Mouse (Mus musculus) forebrain, embryonic 10.5 days (tissue): ENCODE measurements around the gene Akp3. TPM values are rescaled to one million over a fixed set of nuclear protein-coding genes. Genes with fewer than 3 reads are reported as not detected.

ENCODE experiments used
- DNase-seq: peaks from one replicate; pipeline ENCODE4 v3.0.0-alpha.2; 2017; ENCODE audit warnings: low spot score; ENCODE audit errors: extremely low spot score
- H3K27ac ChIP-seq: fragments of 300-500 bp; sonication (generic); 2 replicates; pipeline ENCODE4 v1.5.1; 2016; ENCODE audit warnings: mild to moderate bottlenecking
- H3K27me3 ChIP-seq: fragments of 300-500 bp; sonication (generic); 2 replicates; pipeline ENCODE4 v1.6.1; 2016; ENCODE audit warnings: mild to moderate bottlenecking; ENCODE audit not compliant: poor library complexity, severe bottlenecking
- H3K36me3 ChIP-seq: fragments of 300-500 bp; sonication (generic); replicated peaks from 2 replicates; pipeline ENCODE4 v1.6.1; 2016; ENCODE audit warnings: mild to moderate bottlenecking, moderate library complexity
- H3K4me1 ChIP-seq: fragments of 300-500 bp; sonication (generic); 2 replicates; pipeline ENCODE4 v1.6.1; 2016
- H3K4me3 ChIP-seq: fragments of 300-500 bp; sonication (generic); 2 replicates; pipeline ENCODE4 v1.5.1; 2016; ENCODE audit warnings: mild to moderate bottlenecking, moderate library complexity
- H3K9me3 ChIP-seq: fragments of 300-500 bp; sonication (generic); 2 replicates; pipeline ENCODE4 v1.6.1; 2016; ENCODE audit warnings: mild to moderate bottlenecking, moderate library complexity
- WGBS: fragments of 180-500 bp; shearing (Covaris S2); methylation state at CpG from one replicate; pipeline ENCODE4 v1.1.7; 2016; 5-methylcytosine and 5-hydroxymethylcytosine counted together
- polyA plus RNA-seq: library from polyadenylated mRNA; unstranded; fragments of >200 nt; fragmentation: Nextera tagmentation; extraction: Ambion mirVana; gene quantifications from 2 replicates; pipeline ENCODE4 v1.2.1, GENCODE M21; 2016

Akp3 gene
- polyA plus RNA-seq, 1 experiment from 2014 or later = not detected

GRCm38 (mm10) chr1:87114784-87115183 is 10.0 kb upstream of the Akp3 start:
- no peak overlapping the region for H3K27ac ChIP-seq
- H3K36me3 ChIP-seq = no peaks in the 10 kb centered on the region
- no peaks in the 10 kb centered on the region for H3K4me1 ChIP-seq
- DNase-seq = no peak
- H3K4me3 ChIP-seq = no peak overlapping the region
- H3K27me3 ChIP-seq = no peaks in the 10 kb centered on the region
- WGBS = 84% methylated on average over 1 of the region's 1 CpGs
- H3K9me3 ChIP-seq = no peaks in the 10 kb centered on the region

DNA sequence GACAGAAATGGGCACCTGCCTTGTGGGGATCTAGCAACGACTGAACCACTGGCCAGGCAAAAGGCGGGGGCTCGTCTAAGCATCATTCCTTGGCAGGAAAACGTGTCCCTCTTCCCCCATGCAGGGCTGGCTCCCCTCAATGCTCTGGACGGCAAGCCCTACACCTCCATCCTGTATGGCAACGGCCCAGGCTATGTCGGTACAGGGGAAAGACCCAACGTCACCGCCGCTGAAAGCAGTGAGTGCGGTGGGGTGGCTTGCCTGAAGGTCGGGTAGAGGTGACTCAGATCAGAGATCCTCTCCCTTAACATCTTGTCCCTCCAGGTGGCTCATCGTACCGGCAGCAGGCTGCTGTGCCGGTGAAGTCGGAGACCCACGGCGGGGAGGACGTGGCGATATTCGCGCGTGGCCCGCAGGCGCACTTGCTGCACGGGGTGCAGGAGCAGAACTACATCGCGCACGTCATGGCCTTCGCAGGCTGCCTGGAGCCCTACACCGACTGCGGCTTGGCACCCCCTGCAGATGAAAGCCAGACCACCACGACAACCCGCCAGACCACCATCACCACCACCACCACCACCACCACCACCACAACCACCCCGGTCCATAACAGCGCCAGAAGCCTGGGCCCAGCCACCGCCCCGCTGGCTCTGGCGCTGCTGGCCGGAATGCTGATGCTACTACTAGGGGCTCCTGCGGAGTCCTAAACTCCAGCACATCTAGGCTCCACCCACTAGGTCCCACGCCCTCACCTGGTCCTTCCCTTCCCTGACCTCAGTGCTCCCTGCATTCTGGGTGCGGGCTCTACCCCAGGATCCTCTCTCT is 2.6 kb downstream of the Akp3 start:
- H3K4me3 ChIP-seq = peak overlapping the region; percentile 37
- no peaks in the 10 kb centered on the region for H3K9me3 ChIP-seq
- no peak overlapping the region for H3K27ac ChIP-seq
- no peaks in the 10 kb centered on the region for H3K36me3 ChIP-seq
- peaks cover 47% of the 10 kb centered on the region for H3K27me3 ChIP-seq
- peaks cover 17% of the 10 kb centered on the region for H3K4me1 ChIP-seq
- WGBS = 6% methylated on average over 43 of the region's 43 CpGs
- DNase-seq = no peak

GRCm38 (mm10) chr1:87131803-87132202 is 7.0 kb downstream of the Akp3 start:
- 83% methylated on average over 4 of the region's 4 CpGs for WGBS
- no peak overlapping the region for H3K4me3 ChIP-seq

DNA sequence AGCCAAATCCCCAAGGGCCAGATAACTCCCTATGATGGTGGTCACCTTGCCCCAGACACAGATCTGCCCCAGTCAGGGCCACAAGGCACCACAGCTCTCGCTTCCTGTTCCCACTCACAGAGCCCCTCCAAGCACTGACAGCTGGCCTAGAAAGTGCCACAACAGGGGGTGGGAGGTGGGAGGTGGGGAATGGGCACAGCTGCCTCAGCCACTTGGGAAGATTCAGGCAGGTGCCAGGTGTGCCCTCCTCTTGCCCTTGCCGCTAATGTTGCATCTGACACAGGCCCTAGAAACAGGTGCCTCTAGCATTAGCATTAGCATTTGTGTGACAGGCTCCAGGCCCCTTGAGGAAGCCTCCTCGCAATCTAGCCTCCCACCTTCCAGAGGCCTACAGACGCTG is 16.8 kb downstream of the Akp3 start:
- 88% methylated on average over 4 of the region's 4 CpGs for WGBS
- Histone ChIP-seq H3K36me3 (no peaks in the 10 kb centered on the region), H3K27ac (no peak overlapping the region), H3K4me3 (no peak overlapping the region), H3K9me3 (no peaks in the 10 kb centered on the region), H3K4me1 (peaks cover 9% of the 10 kb centered on the region; the same call in 1 of the 2 replicates), H3K27me3 (0 out of 2 replicates have a peak, but pooled peaks cover 10% of the 10 kb centered on the region)
- no peak for DNase-seq

More at GRCm38 (mm10) chr1:87131803-87132202, 7.0 kb downstream of the Akp3 start:
- peaks cover 17% of the 10 kb centered on the region for H3K4me1 ChIP-seq
- no peaks in the 10 kb centered on the region for H3K9me3 ChIP-seq
- H3K27me3 ChIP-seq = peaks cover 26% of the 10 kb centered on the region
- H3K27ac ChIP-seq = no peak overlapping the region
- no peak for DNase-seq
- no peaks in the 10 kb centered on the region for H3K36me3 ChIP-seq

DNA sequence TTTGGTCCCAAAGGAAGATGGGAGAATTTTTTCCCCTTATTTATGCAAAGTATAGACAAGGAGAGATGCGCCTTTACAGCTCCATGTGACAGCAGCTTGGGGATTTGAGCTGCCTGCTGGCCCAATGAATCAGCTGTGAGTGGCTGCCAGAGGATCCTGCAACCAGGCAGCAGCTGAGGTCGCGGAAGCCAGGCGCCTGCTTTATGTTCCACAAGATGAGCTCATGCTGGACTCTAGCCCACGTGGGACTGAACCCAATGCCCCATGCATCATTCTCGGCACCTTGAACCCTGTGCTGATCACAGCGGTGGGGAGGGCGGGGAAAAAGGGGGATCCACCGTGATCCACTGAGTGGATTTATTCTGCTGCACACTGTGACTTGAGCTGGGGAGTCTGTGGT is 17.7 kb downstream of the Akp3 start:
- no peaks in the 10 kb centered on the region for H3K9me3 ChIP-seq
- 84% methylated on average over 9 of the region's 9 CpGs for WGBS
- no peak for DNase-seq
- no peak overlapping the region for H3K4me3 ChIP-seq
- H3K27ac ChIP-seq = no peak overlapping the region
- no peaks in the 10 kb centered on the region for H3K36me3 ChIP-seq
- H3K4me1 ChIP-seq = peaks cover 9% of the 10 kb centered on the region; the same call in 1 of the 2 replicates
- H3K27me3 ChIP-seq = 0 out of 2 replicates have a peak, but pooled peaks cover 12% of the 10 kb centered on the region

GRCm38 (mm10) chr1:87143141-87143540 is 18.4 kb downstream of the Akp3 start:
- Histone ChIP-seq H3K27me3 (peaks cover 19% of the 10 kb centered on the region; the same call in 1 of the 2 replicates), H3K36me3 (no peaks in the 10 kb centered on the region), H3K4me1 (peaks cover 9% of the 10 kb centered on the region; the same call in 1 of the 2 replicates), H3K4me3 (no peak overlapping the region), H3K27ac (no peak overlapping the region), H3K9me3 (no peaks in the 10 kb centered on the region)
- WGBS = 81% methylated on average over 10 of the region's 10 CpGs
- no peak for DNase-seq

DNA sequence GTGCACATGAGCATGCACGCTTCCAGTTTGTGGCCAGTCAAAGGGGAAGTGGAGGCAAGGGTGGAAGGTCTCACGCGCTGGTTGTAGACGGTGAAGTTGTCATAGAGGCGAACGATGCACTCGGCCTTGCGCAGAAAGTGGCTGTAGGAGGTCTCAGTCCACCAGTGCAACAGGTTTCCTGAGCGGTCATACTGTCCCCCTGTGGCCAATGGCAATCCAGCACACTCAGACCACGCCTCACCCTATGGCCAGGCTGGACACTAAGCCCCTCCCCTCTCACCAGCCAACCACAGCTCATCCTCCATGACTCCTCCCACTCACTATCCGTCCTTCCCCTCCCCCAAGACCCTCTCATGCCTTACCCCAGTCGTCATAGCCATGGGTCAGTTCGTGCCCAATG is 24.6 kb downstream of the Akp3 start:
- no peaks in the 10 kb centered on the region for H3K36me3 ChIP-seq
- 34% methylated on average over 13 of the region's 13 CpGs for WGBS
- no peaks in the 10 kb centered on the region for H3K9me3 ChIP-seq
- H3K4me3 ChIP-seq = peak overlapping the region; percentile 26
- peaks cover 22% of the 10 kb centered on the region for H3K4me1 ChIP-seq
- DNase-seq = no peak
- H3K27ac ChIP-seq = no peak overlapping the region
- peaks cover 80% of the 10 kb centered on the region for H3K27me3 ChIP-seq

DNA sequence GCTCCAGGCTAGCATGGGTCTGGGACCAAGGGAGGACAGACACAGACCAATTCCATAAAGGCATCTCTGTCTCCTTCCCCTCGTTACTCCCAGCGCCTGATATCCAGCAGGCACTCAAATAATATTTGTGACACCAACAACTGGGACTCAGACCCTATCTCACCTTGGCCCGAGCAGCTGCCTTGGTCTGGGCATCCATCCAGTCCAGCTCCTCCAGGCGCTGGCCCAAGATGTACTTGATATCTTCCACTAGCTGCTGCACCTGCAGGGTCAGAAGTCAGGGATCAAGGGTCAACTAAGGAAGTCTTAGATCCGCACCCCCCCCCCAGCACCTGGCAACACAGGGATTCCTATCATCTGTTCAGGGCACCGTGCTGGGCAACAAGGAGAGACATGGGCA is 26.5 kb downstream of the Akp3 start:
- Histone ChIP-seq H3K36me3 (no peaks in the 10 kb centered on the region), H3K9me3 (no peaks in the 10 kb centered on the region), H3K4me3 (no peak overlapping the region), H3K27ac (no peak overlapping the region), H3K27me3 (peaks cover 92% of the 10 kb centered on the region), H3K4me1 (peaks cover 40% of the 10 kb centered on the region)
- DNase-seq = no peak
- WGBS = 85% methylated on average over 6 of the region's 6 CpGs

DNA sequence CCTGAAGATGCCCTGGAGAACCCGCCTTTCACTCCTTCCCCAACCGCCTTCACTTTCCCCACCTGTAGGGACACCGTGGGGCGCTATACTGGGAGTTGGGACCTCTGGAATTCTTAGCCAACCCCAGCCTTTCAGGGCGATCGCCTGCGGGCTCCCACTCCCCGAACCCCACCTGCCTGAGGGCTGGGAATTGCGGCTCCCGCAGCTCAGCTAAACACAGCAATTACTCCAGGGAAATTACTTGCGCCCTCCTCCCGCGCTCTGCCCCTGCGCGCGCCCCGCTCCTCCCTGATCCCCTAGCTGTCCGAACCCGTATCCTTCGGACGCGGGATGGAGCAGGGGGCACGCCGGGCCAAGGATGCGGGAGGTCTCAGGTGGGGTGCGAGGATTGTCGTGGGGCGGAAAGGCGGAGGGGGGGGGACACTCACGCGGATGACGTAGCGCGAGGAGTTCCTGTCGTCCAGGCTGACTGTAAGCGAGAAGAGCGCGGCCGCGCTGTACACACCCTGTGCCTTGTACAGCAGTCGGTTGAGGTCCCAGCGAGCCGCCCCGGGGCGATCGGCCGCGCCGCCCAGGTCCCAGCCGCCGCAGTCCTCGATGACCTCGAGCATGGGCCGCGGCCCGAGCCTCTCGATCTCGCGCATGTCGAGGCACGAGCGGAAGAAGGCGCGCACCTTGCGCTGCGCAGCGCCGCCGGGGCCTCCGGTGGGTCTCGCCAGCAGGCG is 29.2 kb downstream of the Akp3 start:
- under 1% methylated on average over 72 of the region's 72 CpGs for WGBS
- peak overlapping the region; percentile 42 for H3K4me3 ChIP-seq
- H3K4me1 ChIP-seq = peaks cover 46% of the 10 kb centered on the region
- H3K9me3 ChIP-seq = no peaks in the 10 kb centered on the region
- H3K27me3 ChIP-seq = peaks cover 99% of the 10 kb centered on the region
- no peak for DNase-seq
- H3K36me3 ChIP-seq = no peaks in the 10 kb centered on the region
- H3K27ac ChIP-seq = no peak overlapping the region

GRCm38 (mm10) chr1:87154501-87155120 is 29.8 kb downstream of the Akp3 start:
- peak overlapping the region; percentile 42 for H3K4me3 ChIP-seq
- peaks cover 99% of the 10 kb centered on the region for H3K27me3 ChIP-seq
- 2% methylated on average over 58 of the region's 58 CpGs for WGBS
- H3K27ac ChIP-seq = no peak overlapping the region
- H3K4me1 ChIP-seq = peaks cover 39% of the 10 kb centered on the region
- no peaks in the 10 kb centered on the region for H3K36me3 ChIP-seq
- no peak for DNase-seq
- H3K9me3 ChIP-seq = no peaks in the 10 kb centered on the region

DNA sequence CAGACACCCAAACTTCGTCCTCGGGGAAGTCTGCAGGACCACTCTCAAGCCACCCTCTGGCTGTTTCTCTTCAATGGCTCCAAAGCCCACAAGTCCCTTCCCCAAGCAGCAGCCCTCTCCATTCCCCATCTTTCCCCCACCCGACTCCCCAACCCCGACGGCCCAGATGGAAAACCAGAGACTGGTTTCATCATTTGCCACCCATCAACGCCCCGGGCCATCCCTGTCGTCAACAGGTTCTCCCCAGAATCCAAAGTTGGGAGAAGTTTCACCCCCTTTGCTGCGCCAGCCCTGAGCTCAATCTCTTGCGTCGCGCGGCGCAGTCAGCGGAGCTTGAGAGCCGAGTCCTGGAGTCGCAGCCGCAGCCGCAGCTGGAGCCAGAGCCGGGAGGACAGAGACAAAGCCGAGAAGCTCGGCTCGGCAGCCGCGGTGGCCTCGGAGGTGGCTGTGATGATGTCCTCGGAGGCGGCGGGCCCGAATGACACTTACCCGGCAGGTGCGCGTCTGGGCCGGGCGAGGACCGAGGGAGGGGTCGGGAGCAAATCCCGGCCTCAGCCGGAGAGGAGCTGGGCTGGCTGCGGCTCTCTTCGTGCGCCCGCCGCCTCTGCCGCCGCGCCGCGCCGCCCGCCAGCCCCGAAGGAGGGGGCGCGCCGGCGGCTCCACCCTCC is 30.9 kb downstream of the Akp3 start:
- H3K9me3 ChIP-seq = no peaks in the 10 kb centered on the region
- peak overlapping the region; percentile 53 for H3K4me3 ChIP-seq
- peaks cover 97% of the 10 kb centered on the region for H3K27me3 ChIP-seq
- H3K4me1 ChIP-seq = peaks cover 37% of the 10 kb centered on the region
- H3K27ac ChIP-seq = 0 out of 2 replicates have a peak overlapping the region, but pooled peaks have one; percentile 44
- under 1% methylated on average over 49 of the region's 56 CpGs for WGBS
- DNase-seq = peak; percentile 58
- no peaks in the 10 kb centered on the region for H3K36me3 ChIP-seq

DNA sequence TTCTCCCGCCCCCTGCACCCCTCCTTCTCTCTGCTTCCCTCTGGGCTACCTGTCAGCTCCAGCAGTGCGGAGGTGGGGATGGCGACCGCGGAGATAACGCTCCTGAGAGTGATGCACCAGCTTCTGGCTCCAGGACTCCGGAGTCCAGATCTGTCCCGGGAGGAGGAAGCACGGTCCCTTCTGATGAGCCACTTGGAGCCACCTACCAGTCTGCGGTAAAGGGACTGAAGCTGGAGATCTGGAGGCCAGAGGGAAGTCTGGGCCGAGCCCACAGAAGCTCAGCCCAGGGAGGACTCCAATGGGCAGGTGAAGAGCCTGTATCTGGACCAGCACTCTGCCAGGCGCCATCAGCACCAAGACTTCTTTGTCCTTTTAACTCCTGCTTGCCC is 31.4 kb downstream of the Akp3 start, which contains the start of gene Ecel1:
Ecel1 (minus strand) TSS at position 323 of the 389 bp plus-strand sequence.
- peak within 1 kb of the TSS; percentile 53 for H3K4me3 ChIP-seq
- DNase-seq = no peak

More for the DNA sequence above, 31.4 kb downstream of the Akp3 start, which contains the start of gene Ecel1:
- 1% methylated on average over 12 of the region's 12 CpGs for WGBS
- Histone ChIP-seq H3K27me3 (peaks cover 96% of the 10 kb centered on the region), H3K27ac (0 out of 2 replicates have a peak within 1 kb of the TSS, but pooled peaks have one; percentile 44), H3K9me3 (no peaks in the 10 kb centered on the region), H3K4me1 (peaks cover 37% of the 10 kb centered on the region), H3K36me3 (no peaks in the 10 kb centered on the region)
